Mouse (Mus musculus) layer of hippocampus, postnatal 10 days (tissue): ENCODE results near the gene Hdac8. TPM values are rescaled to one million over a fixed set of nuclear protein-coding genes. Genes with fewer than 3 reads are reported as not detected.

Experiments used
- microRNA-seq, 2 experiments: library from miRNA; unstranded; fragments of <30 nt; microRNA quantifications; one replicate each; pipeline ENCODE4 v1.2.0; 2021
- total RNA-seq, 2 experiments: library from RNA; stranded (reverse); gene quantifications; 2 replicates each; pipeline ENCODE4 v1.2.3; 2021

Gene Hdac8
- total RNA-seq, 2 experiments from 2014 or later: 14.5 to 16.2 TPM

Small RNAs within 50 kb of the gene (microRNA-seq; reads per million reads assigned to microRNA genes)
- 0 reads per million in 2 experiments for gene Gm26318

Other genes starting within 250 kb of the Hdac8 start
- 10 to 100 TPM; 21.0 to 21.8 TPM for gene Phka1, start 138.9 kb upstream of the Hdac8 start, total RNA-seq
- not detected for gene Gm3880, start 181.6 kb upstream of the Hdac8 start, total RNA-seq
- not detected for gene Gm9112, start 202.3 kb upstream of the Hdac8 start, total RNA-seq
- gene Dmrtc1b, start 202.5 kb upstream of the Hdac8 start, total RNA-seq: not detected